Mouse (Mus musculus) heart, adult 2 months (tissue): ENCODE results near the gene Ndufb6. TPM values are rescaled to one million over a fixed set of nuclear protein-coding genes. Genes with fewer than 3 reads are reported as not detected.
A peak's percentile ranks its signal among the peaks of the same experiment; 100 is the strongest.

Source experiments
- DNase-seq, 2 experiments: peaks; one replicate each; pipeline ENCODE4 v3.0.0; 2021
- H3K27ac ChIP-seq: fragments of 200-600 bp; 2 replicates; pipeline ENCODE4 v1.8.1; 2022
- H3K27me3 ChIP-seq: fragments of 200-500 bp; 2 replicates; pipeline ENCODE4 v1.6.1; 2012; ENCODE audit warnings: mild to moderate bottlenecking, low read length, inconsistent platforms, mixed read lengths; ENCODE audit not compliant: control insufficient read depth, insufficient read depth
- H3K36me3 ChIP-seq: fragments of 200-500 bp; 2 replicates; pipeline ENCODE4 v1.6.1; 2012; ENCODE audit warnings: low read length, inconsistent platforms; ENCODE audit not compliant: control insufficient read depth, insufficient read depth
- H3K4me1 ChIP-seq: fragments of 200-500 bp; 2 replicates; pipeline ENCODE4 v1.6.1; 2011; ENCODE audit warnings: low read length; ENCODE audit not compliant: control insufficient read depth, insufficient read depth
- H3K4me3 ChIP-seq: fragments of 200-600 bp; 2 replicates; pipeline ENCODE4 v1.8.1; 2022
- H3K79me2 ChIP-seq: fragments of 200-500 bp; replicated peaks from 2 replicates; pipeline ENCODE4 v1.6.1; 2012; ENCODE audit warnings: mild to moderate bottlenecking, inconsistent platforms, low read length, moderate library complexity, mixed read lengths; ENCODE audit not compliant: control insufficient read depth, insufficient read depth
- H3K9ac ChIP-seq: fragments of 200-500 bp; 2 replicates; pipeline ENCODE4 v1.6.1; 2012; ENCODE audit warnings: low read depth, mild to moderate bottlenecking, control low read depth, inconsistent platforms, low read length, mixed read lengths
- CTCF ChIP-seq: fragments of 200-600 bp; IDR thresholded peaks from 2 replicates; pipeline ENCODE4 v1.8.1; 2022; ENCODE audit warnings: antibody characterized with exemption, mild to moderate bottlenecking, moderate library complexity
- EP300 ChIP-seq: fragments of 200-500 bp; IDR thresholded peaks from 2 replicates; pipeline ENCODE4 v1.6.1; 2011; ENCODE audit warnings: low read depth, low read length, control low read depth; ENCODE audit not compliant: insufficient read depth
- POLR2A ChIP-seq: fragments of 200-500 bp; IDR thresholded peaks from 2 replicates; pipeline ENCODE4 v1.6.1; 2011; ENCODE audit warnings: mild to moderate bottlenecking, low read depth, low read length, control low read depth; ENCODE audit not compliant: insufficient read depth
- WGBS: fragments of 180-500 bp; shearing (Covaris S2); methylation state at CpG from one replicate; pipeline ENCODE4 v1.1.7; 2018; 5-methylcytosine and 5-hydroxymethylcytosine counted together
- intact Hi-C: fragments of 180-260 bp; cut with DNase I; formaldehyde crosslinking; loops from one replicate; pipeline ENCODE4 v1.15.1; 2025
- long read RNA-seq: library from polyadenylated mRNA; stranded (forward); transcript quantifications from one replicate; pipeline ENCODE4 v2.0.0, GENCODE M21; 2021
- polyA plus RNA-seq: library from polyadenylated mRNA; depleted of rRNA; stranded (reverse); fragments of >200 nt; gene quantifications from 2 replicates; pipeline ENCODE4 v1.2.3, GENCODE M21; 2012; rRNA removed
- total RNA-seq, 2 experiments: library from RNA; stranded (reverse); gene quantifications; 2 replicates each; pipeline ENCODE4 v1.2.3; 2021

The Ndufb6 gene
- total RNA-seq (100 to 1,000 TPM; 435 to 533 TPM), polyA plus RNA-seq (320 and 386 TPM in 2 replicates)
- long read RNA-seq, transcript Ndufb6-201 (4 exons, 659 nt) = major isoform, 319 of 324 reads
- long read RNA-seq, partial matches to known transcripts = 2 of 324 reads
- long read RNA-seq, other reads (novel, unspliced or antisense) = 0 of 324 reads

DNA sequence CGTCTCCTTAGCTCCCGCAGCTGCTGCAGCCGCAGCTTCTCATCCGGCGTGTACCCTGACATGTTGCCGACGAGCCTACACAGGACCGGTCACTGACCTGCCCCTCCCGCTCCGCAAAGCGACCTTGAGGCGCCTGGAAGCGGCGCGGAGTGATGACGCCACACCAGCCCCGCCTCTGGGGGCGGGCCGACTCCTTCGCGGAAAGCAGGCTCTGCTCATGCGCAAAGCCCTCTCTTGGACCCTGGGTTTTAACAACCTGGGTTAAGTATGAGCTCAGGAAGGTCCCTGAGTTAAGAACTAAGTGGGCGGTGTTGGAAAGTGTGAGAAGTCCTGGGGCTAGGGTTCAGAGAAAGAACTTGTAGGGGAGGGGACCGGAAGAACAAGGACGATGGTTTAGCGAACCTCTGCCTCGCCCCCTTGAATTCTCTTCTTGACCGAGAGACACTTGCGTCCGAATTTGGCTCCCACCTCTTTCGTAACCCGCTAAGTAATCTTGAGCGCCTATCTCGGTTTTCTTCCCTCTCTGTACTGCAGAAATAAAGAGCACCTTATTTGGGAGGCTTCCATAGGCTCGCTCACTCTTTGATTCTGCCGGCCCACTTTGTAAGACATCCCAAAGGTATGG, at the start of gene Ndufb6:
TSS of gene Ndufb6 (minus strand) at position 146 of the 625 bp plus-strand sequence.
- peak within 1 kb of the TSS; percentile 91 for H3K27ac ChIP-seq
- peak; percentile 91 for TF ChIP-seq POLR2A
- TF ChIP-seq EP300 = 0 out of 2 replicates have a peak, but pooled peaks have one; percentile 20
- no peak for TF ChIP-seq CTCF
- intact Hi-C loops = loop anchor here (1.0 to 2.0 kb wide), 2 partner anchors 10 to 137 kb away; partner anchors contain the start of genes Aco1, Smim27 and Topors
- DNase-seq = peak; percentile 93 to 96
- H3K4me3 ChIP-seq = peak within 1 kb of the TSS; percentile 73
- H3K36me3 ChIP-seq = peaks cover 2% of the 10 kb centered on the region; the same call in 1 of the 2 replicates
- H3K9ac ChIP-seq = peak within 1 kb of the TSS; percentile 83
- WGBS = under 1% methylated on average over 36 of the region's 36 CpGs
- H3K4me1 ChIP-seq = no peaks in the 10 kb centered on the region
- H3K79me2 ChIP-seq = peaks cover 3% of the 10 kb centered on the region; the same call in 1 of the 2 replicates
- no peaks in the 10 kb centered on the region for H3K27me3 ChIP-seq

DNA sequence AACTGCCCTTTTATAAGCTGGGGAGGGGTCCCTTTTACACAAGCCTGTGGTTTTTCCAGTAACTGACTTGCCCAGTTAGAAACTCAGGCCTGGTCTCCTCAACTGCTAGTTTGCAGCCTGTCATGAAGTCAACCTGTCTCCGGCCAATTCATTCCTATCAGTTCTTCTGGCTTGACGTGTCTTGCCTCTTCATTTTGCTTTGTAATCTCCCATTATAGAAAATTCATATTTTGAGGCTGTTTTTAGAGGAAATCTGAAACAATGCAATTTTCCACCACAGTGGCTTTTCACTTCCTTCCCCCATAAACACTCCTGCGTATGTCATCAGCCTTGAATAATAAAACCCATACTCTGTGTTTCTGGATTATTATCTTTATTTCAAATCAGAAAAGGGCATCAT, 47.9 kb upstream of the Ndufb6 start:
- no peaks in the 10 kb centered on the region for H3K27me3 ChIP-seq
- no peak overlapping the region for H3K4me3 ChIP-seq
- DNase-seq = no peak
- peaks cover 1% of the 10 kb centered on the region; the same call in 1 of the 2 replicates for H3K4me1 ChIP-seq
- H3K27ac ChIP-seq = no peak overlapping the region
- 58% methylated on average over 3 of the region's 3 CpGs for WGBS
- H3K36me3 ChIP-seq = no peaks in the 10 kb centered on the region
- intact Hi-C loops = no loop called here
- no peaks in the 10 kb centered on the region for H3K79me2 ChIP-seq
- H3K9ac ChIP-seq = no peak overlapping the region
- TF ChIP-seq POLR2A = no peak
- TF ChIP-seq EP300 = no peak

- no peaks in the 10 kb centered on the region for H3K4me1 ChIP-seq
- no peak overlapping the region for H3K4me3 ChIP-seq
- no peaks in the 10 kb centered on the region for H3K27me3 ChIP-seq
- no peak overlapping the region for H3K27ac ChIP-seq
- no peak for DNase-seq
- TF ChIP-seq POLR2A (no peak), CTCF (no peak), EP300 (no peak)
- H3K79me2 ChIP-seq = no peaks in the 10 kb centered on the region
- 70% methylated on average over 7 of the region's 7 CpGs for WGBS
- no peaks in the 10 kb centered on the region for H3K36me3 ChIP-seq
- intact Hi-C loops = no loop called here
- H3K9ac ChIP-seq = no peak overlapping the region
Observed at GRCm38 (mm10) chr4:40324620-40325019, 45.4 kb upstream of the Ndufb6 start.

DNA sequence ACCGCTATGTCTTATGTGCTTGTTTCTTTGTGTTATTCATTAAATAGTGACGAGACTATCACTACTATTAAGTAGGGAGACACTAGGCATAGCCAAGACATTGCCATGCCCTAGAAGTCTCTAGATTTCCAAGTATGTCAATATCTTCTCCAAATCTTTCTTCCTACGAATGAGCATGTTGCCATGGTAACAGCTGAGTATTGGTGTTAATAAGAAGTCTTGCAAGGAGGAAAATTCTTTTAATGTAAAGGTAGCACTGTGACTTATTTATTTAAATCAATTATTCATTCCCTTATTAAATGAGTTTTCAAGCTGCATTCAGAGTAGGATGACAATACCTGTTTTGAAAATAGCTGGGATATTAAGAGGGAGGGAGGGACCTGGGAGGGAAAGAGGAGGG, 38.2 kb upstream of the Ndufb6 start:
- 71% methylated on average over 3 of the region's 3 CpGs for WGBS
- H3K4me1 ChIP-seq = no peaks in the 10 kb centered on the region
- no peak overlapping the region for H3K9ac ChIP-seq
- TF ChIP-seq POLR2A = no peak
- no peak overlapping the region for H3K4me3 ChIP-seq
- intact Hi-C loops = no loop called here
- no peaks in the 10 kb centered on the region for H3K27me3 ChIP-seq
- no peaks in the 10 kb centered on the region for H3K79me2 ChIP-seq
- no peak overlapping the region for H3K27ac ChIP-seq
- no peaks in the 10 kb centered on the region for H3K36me3 ChIP-seq
- DNase-seq = no peak

DNA sequence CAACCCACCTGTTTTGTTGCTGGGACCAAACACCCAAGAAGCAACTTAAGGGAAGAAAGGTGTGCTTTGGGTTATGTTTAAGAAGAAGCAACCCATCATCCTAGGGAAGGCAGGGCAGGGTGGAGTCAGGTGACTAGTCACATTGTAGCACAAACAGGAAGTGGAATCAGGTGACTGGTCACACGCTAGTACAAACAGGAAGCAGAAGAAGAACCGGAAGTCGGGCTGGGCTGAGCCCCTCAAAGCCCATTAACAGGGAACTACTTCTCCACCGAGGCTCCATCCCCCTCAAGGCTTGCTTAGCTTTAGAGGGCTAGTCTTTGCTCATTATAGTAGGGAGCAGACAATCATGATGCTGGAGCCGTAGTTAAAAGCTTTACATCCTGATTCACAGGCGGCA, 33.8 kb upstream of the Ndufb6 start:
- H3K79me2 ChIP-seq = no peaks in the 10 kb centered on the region
- TF ChIP-seq CTCF (no peak), EP300 (no peak), POLR2A (no peak)
- intact Hi-C loops = no loop called here
- WGBS = 63% methylated on average over 6 of the region's 6 CpGs
- H3K4me1 ChIP-seq = no peaks in the 10 kb centered on the region
- no peak overlapping the region for H3K4me3 ChIP-seq
- H3K27ac ChIP-seq = no peak overlapping the region
- no peak for DNase-seq
- H3K36me3 ChIP-seq = no peaks in the 10 kb centered on the region
- H3K27me3 ChIP-seq = no peaks in the 10 kb centered on the region
- no peak overlapping the region for H3K9ac ChIP-seq

- no peak for DNase-seq
- 63% methylated on average over 1 of the region's 1 CpGs for WGBS
- no peak for TF ChIP-seq CTCF
- TF ChIP-seq POLR2A = no peak
- TF ChIP-seq EP300 = no peak
- H3K27me3 ChIP-seq = no peaks in the 10 kb centered on the region
- no peak overlapping the region for H3K27ac ChIP-seq
- no peak overlapping the region for H3K9ac ChIP-seq
- H3K4me1 ChIP-seq = no peaks in the 10 kb centered on the region
- no peak overlapping the region for H3K4me3 ChIP-seq
- H3K36me3 ChIP-seq = no peaks in the 10 kb centered on the region
- no peaks in the 10 kb centered on the region for H3K79me2 ChIP-seq
- intact Hi-C loops = no loop called here
Observed at GRCm38 (mm10) chr4:40312213-40312612, 33.0 kb upstream of the Ndufb6 start.
